Mouse (Mus musculus) urinary bladder, adult 2 months (tissue): ENCODE results near the gene Tmem138. TPM values are rescaled to one million over a fixed set of nuclear protein-coding genes. Genes with fewer than 3 reads are reported as not detected.
"Not testable (repeated sequence)": the region's sequence is repeated elsewhere in the genome, so short reads cannot be mapped to it uniquely, and the experiment has no call there.

Experiments
- DNase-seq: peaks from one replicate; pipeline ENCODE4 v3.0.0; 2022; ENCODE audit warnings: low spot score
- polyA plus RNA-seq: library from polyadenylated mRNA; depleted of rRNA; stranded (reverse); fragments of >200 nt; gene quantifications from 2 replicates; pipeline ENCODE4 v1.2.3, GENCODE M21; 2012

The Tmem138 gene
- polyA plus RNA-seq, 1 experiment = 19.2 TPM

DNA sequence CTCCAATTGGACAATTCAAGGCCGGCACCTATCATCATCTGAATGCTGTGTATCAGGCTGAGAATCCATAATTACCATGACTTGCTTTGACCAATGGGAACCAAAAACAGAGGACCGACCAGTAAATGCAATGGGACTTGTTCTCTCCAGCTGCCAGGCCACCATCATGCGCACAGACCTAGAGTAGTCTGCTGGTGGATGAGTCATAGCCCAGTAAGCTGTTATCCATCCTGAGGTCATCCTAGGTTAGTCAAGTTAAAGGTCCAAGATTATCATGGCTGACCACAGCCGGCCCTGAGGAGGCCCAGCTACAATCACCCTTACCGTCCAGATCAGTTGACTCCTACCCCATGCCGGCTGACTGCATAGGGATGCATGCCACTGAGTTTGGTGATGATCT lies 7.5 kb downstream of the Tmem138 start:
- DNase-seq = no peak

DNA sequence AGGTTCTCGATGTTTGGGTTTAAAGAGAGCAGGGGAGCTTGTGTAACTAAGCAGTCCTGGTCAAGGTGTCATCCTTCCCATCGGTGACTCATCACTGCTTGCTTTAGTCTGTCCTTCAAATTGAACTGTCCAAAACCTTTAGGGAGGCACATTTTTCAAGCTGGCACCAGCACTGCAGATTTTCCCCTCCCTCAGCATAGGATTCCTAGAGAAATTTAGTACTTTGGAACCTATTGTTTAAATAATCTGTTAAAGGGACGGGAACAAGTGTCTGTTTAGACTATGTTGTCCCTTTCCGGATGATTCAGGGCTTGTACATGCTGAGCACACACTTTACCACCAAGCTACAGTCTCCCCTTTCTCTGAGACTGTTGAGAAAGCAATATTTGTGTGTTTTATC lies 11.9 kb downstream of the Tmem138 start:
- no peak for DNase-seq

DNA sequence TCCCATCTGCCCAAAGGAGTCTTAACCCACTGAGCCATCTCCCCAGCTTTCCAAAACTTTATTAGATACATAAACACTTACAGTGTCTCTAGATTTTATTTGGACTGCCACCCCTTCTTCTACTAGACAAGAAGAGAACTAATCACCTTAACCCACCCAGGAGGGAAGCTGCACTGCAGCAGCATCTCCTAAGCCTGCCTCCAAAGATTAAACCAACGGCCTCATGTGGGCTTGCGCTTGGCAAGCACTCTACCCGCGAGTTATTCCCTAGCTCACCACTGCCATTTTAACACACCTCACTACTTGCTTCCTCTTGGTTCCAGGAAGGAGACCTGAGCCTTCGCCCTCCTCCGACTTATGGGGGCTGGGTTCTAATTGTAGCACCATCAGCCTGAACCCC lies 12.9 kb downstream of the Tmem138 start:
- no peak for DNase-seq

DNA sequence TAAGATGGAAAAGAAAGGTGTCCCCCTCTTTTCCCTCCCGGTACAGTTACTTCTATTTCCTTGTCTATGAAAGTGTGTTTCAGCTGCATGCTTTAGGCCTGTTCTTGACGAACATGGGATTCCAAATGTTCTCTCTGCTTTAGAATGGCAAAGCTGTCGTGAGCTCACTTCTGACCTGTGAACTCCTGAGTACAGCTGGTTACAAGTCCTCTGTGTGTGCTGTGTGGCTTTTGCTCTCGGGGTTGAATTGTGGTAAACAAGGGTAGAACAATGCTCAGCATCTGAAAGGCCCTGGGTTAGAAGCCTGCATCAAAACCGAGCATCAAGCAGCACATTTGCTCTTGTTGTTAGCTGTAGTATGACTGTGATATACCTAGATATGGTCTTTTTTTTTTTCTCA lies 14.8 kb downstream of the Tmem138 start:
- no peak for DNase-seq

DNA sequence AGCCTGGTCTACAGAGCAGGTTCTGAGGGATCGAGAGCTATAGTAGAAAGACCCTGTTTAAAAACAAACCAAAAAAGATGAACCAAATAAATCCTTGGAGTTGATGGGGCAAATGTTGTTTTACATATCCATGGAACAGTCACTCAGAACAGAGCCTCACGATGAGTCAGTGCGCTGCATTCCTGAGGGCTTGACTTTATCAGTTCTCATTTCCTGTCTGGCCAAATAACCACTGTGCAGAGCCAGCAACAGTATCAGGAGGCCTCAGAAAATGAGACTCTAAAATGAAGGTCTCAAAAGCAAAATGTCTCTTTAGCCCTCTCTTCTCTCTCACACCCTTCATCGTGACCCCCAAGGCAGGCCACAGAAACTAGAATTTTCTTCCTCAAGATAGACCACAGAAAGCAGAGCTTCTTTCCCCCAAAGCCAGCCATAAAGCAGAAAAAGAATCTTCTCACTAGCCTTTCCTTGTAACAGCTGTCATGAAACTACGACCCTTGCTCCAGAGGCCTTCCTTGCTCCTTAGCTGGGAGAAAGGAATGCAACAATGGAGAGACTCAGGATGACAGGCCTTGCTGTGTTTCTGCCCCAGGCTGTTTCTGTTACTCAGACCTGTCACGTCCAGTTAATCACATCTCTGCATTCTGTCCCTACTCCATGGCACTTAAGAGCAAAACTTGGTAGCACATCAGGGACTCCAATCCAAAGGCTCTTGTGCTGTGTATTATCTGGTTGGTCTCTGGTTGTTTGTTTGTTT lies 15.4 kb downstream of the Tmem138 start:
- DNase-seq = no peak

DNA sequence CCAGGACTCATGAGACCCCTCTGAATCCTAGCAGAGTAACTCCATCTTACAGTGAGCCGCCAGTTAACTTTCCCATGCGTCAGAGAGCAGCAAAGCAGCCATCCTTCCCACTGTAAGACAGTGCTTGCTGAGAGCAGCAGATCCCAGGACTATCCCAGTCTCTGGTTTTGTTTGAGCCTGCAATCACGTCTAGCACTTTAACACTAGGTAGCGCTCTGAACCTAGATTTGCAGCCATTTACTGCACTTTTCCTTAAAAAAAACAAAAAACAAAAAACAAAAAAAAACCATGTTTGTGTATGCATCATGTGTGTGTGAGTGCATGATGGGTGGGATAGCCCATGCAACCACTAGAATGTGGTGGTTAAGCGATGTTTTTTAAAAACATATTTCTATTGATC lies 17.1 kb downstream of the Tmem138 start:
- DNase-seq = no peak

DNA sequence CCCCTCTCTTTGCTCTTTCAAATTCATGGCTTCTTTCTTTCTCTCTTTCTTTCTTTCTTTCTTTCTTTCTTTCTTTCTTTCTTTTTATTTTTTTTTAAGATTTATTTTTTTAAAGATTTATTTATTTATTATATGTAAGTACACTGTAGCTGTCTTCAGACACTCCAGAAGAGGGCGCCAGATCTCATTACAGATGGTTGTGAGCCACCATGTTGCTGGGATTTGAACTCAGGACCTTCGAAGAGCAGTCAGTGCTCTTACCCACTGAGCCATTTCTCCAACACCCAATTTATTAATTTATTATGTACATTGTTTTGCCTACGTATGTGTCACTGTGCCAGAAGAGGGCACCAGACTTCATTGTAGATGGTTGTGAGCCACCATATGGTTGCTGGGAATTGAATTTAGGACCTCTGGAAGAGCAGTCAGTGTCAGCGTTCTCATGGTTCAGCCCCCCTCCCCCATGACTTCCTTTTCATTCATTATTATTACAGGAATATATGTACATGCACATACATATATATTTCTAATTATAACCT lies 19.3 kb downstream of the Tmem138 start:
- DNase-seq = not testable (repeated sequence)

DNA sequence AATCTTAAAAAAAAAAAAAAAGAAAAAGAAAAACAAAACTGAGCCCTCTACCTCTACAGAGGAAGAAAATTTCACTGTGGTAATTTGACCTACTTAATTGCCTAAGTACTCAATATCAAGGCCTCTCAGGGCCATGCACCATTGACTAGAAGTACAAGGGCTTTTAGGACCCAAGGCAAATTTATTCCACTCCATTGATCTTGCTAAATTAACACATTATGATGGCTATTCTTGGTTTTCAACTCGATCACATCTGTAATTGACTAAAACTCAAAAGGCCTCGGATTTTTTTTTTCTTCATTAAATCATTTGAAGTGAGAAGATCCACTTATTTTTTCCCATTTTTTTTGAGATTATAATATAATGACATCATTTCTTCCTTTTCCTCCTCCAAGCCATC lies 19.7 kb downstream of the Tmem138 start:
- DNase-seq = no peak

DNA sequence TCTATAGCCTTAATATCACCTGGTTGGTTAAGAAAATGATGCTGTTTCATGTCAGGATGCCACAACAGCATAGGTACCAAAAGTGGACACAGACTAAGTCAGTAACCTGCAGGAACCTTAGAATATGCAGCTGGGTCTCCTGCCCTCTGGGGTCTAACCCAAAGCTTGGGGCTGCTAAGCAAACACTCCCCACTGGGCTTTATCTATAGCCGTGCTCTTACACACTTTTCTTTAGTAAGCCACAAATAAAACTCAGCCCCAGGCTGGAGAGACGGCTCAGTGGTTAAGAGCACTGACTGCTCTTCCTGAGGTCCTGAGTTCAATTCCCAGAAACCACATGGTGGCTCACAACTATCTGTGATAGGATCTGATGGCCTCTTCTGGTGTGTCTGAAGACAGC lies 20.2 kb downstream of the Tmem138 start:
- DNase-seq = no peak

DNA sequence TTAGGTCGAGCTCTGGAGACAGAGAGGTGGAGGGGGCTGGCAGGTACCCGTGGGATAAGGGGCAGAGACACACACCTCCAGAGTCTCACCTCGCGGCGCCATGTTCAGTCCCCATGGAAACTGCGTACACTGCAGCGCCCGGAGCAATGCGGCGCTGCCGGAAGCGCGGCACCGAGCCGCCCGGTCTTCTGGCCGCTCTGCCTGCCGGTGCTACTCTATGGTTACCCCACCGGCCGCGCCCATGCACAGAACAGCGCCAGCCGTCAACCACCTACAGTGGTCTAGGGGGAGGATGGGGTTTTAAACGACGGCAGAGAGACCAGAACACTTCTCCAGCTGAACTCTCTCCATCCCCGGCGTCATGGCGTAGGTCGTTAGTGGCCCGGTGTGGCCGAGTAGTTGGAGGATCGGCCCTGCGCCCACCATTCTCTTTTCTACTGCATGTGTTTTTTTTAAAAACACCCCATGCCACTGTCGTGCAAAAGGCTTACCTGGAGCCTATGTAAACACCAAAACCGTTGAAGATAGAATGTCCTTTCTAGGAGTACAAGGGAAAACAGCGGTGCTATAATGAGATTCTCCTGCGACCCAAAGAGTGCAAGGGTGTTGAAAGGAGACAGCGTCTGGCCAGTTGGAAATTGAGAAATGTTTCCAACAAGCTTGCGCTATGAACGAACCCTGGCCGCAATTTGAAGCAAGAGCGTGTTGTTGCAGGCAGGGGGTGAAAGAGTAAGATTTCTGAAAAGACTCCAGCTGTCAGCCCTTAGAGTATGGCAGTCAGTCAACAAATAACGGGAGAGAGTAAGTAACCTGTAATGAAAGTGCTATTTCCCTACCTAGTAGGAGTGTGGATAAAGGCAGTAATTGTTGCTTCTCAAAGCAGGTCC lies 21.3 kb downstream of the Tmem138 start, which contains the start of gene Tmem216:
Tmem216 (minus strand) TSS at position 615 of the 887 bp plus-strand sequence.
- DNase-seq = peak; percentile 68

DNA sequence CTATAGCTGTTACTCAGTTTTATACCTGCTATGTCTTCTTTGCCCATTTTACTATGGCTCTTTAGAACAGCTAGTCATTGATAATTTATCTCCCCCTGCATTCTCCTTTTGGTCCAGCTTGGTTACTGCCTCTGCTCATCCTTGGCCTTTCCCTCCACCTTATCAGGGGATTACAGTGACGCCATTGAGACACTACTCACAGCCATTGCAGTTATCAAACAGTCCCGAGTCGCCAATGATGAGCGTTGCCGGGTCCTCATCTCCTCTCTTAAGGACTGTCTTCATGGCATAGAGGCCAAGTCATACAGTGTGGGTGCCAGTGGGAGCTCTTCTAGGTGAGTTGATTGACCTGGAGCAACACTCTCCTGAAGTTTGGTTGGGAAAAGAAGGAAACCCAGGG lies 37.7 kb downstream of the Tmem138 start:
- no peak for DNase-seq

DNA sequence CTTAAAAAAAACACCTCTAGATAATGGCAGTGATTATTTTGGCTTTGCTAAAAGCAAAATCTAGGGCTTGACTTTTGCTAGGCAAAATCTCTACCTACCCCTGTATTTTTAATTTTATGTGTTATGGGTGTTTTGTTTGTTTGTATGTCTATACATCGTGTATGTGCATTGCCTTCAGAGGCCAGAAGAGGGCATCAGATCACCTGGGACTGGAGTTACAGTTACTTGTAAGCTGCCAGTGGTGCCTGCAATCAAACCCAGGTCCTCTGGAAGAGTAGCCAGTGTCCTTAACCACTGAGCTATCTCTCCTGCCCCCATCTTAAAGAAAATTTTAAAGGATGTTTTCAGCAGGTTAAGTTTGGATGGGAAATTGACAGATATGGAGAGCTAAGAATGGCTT lies 47.1 kb downstream of the Tmem138 start:
- no peak for DNase-seq

DNA sequence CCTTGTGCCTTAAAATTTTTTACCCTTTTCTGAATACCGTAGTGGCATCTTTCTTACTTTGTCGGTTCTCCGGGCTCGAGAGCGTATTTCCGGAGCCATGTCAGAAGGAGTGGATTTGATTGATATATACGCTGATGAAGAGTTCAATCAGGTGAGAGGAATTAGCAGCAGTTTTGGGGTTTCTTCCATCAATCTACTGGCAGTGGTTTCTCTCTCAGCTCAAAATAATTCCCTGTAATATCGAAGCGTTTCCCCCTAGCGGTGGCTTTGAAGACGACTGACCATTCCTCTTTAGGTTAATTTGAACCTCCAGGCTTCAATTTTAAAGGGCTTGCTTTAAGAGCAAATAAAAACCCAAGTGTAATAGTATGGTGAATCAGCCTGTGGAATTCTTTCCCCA lies 51.3 kb downstream of the Tmem138 start, which contains the start of gene Sdhaf2:
Sdhaf2 (minus strand) TSS at position 233 of the 400 bp plus-strand sequence.
- no peak for DNase-seq

DNA sequence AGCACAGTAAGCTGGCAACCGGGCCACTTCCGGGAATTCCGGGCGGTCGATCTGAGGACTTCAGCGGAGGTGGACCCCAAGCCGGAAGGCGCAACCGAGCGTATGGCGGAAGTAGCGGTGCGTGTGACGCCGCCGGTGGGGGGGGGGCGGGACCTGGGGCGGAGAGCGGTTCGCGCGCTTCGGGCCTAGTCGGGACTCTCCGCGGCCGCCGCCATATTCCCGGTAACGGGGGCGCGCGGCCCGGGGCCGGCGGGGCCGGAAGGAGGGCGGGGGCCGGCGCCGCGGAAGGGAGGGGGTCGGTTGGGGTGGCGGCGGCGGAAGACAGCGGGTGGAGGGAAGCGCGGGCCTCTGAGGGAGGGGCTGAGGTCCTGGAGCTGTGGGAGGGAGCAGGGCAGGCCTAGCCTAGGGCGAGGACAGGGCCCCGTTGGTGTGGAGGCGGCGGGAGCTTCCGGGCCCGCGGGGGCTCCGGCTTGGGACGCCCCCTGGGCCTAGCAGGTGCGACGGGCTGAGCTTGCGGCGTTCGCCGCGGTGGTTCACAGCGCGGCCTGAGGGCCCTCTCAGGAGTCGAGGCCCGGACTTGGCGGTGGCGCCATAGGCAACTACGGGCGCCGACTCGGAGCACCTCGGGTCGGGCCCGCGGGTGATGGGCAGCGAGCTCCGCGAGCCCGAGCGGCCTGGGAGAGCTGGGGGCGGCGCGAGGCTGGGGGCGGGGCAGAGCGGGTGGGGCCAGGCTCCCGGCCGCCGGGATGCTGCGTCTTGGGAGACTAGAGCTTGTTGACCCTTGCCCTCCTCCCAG lies 51.9 kb downstream of the Tmem138 start, which contains the start of gene Cpsf7:
Cpsf7 (plus strand) TSS at position 161 of the 796 bp plus-strand sequence.
- DNase-seq = peak; percentile 86

DNA sequence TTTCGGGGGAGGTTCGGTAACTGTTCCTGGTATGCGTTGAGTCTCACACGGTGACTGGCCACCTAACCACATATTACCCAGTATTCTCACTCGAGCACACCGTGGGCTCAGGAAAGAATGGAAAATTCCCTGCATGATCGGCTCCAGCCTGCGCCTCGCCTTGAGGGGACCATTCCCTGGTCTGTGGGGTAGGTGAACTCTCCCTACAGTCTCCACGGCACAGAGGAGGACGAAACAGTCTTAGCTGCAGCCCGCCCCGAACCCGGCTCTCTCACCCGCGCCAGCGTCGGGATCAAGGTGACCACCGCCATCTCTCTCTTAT lies 52.4 kb downstream of the Tmem138 start:
- no peak for DNase-seq

DNA sequence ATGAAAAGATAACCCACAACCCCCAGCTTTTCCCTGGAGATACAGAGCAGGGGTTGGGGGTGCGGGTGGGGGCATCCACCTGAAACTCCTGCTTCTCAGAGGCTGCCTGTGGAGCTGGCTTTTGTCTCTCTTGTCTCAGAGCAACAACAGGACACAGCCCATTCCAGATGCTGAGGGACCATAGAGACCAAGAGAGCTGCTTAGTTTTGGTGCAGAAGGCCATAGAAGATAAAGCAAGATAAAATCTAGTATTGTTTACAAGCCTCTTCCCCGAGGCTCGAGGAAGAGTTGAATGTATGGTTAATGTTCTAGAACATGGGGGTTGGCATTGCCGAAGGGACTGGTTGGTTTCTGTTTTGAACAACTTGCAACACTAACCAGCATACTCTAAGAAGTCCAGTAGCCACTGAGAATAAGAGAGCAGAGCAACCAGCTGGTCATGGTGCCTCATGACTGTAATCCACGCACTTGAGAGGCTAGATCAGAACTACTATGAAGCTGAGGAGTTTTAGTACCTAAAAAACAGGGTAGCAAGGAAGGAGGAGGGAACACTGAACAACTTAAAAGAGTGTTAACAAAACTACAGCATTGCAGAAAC lies 53.6 kb downstream of the Tmem138 start:
- no peak for DNase-seq

DNA sequence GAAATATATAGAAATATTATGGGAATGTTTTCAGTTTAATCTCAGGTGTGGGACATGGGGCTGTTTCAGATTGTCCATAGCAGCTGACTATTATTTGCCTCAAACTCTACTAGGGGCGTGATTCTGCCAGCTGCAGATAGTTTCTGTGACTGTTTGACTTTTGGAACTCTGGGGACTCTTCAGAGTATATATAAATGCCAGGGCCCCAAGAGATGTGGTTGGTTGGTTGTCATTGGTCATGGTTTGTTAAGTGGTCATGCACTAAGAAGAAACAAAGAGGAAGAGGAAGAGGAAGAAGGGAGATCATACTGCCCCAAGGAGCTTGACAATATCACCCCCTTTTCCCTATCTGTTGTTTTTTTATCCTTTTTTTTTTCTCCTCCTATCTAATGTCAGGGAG lies 55.2 kb downstream of the Tmem138 start:
- DNase-seq = no peak
